Mouse (Mus musculus): ENCODE results near the gene Prima1. TPM values are rescaled to one million over a fixed set of nuclear protein-coding genes. Genes with fewer than 3 reads are reported as not detected.
A peak's percentile ranks its signal among the peaks of the same experiment; 100 is the strongest.

Prima1 gene
- polyA plus RNA-seq, 1 experiment = 8.2 TPM

GRCm38 (mm10) chr12:103266605-103267004 is 24.7 kb upstream of the Prima1 start:
- Histone ChIP-seq H3K4me1 (ENCODE audit: control insufficient read depth, insufficient read depth, low read length) (no peaks in the 10 kb centered on the region), H3K4me3 (ENCODE audit: insufficient read depth, low read length) (no peak overlapping the region), H3K27ac (ENCODE audit: insufficient read depth, low read length) (no peak overlapping the region)
- TF ChIP-seq CTCF (IDR thresholded peaks at IDR 0.05; ENCODE audit: extremely low read depth, insufficient read depth, low read length) = no peak
- no peak for TF ChIP-seq POLR2A (IDR thresholded peaks at IDR 0.05; ENCODE audit: extremely low read depth, insufficient read depth, low read length)

- Histone ChIP-seq H3K4me3 (ENCODE audit: insufficient read depth, low read length) (no peak overlapping the region), H3K4me1 (ENCODE audit: control insufficient read depth, insufficient read depth, low read length) (no peaks in the 10 kb centered on the region), H3K27ac (ENCODE audit: insufficient read depth, low read length) (no peak overlapping the region)
- peak; percentile 47; the same call in 1 of the 2 replicates for TF ChIP-seq CTCF (IDR thresholded peaks at IDR 0.05; ENCODE audit: extremely low read depth, insufficient read depth, low read length)
- TF ChIP-seq POLR2A (IDR thresholded peaks at IDR 0.05; ENCODE audit: extremely low read depth, insufficient read depth, low read length) = no peak
Observed at GRCm38 (mm10) chr12:103262017-103262865, 20.3 kb upstream of the Prima1 start.

DNA sequence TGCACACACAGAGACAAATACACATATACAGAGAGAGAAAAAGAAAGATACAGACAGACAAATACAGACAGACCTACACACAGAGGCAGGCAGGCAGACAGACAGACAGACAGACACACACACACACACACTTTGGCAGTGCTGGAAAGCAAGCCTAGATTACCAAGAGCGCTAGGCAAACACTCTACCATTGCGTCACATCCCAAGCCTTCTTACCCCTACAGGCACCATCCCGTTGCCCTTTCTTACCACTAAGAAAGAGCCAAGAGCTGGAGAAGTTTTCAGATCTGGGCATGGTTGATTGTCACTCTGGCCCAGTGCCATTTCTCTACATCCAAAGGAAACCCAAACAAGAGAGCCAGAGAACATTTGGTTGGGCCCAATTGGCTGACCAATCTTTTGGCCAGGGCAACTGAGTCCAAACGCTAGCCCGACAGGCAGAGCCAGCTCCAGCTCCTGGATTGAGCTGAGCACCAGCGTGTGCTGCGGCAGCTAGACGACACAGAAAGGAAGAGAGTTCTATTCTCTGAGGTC is 11.0 kb upstream of the Prima1 start:
- H3K4me3 ChIP-seq (ENCODE audit: insufficient read depth, low read length) = no peak overlapping the region
- no peak for TF ChIP-seq CTCF (IDR thresholded peaks at IDR 0.05; ENCODE audit: extremely low read depth, insufficient read depth, low read length)
- no peak for TF ChIP-seq POLR2A (IDR thresholded peaks at IDR 0.05; ENCODE audit: extremely low read depth, insufficient read depth, low read length)

DNA sequence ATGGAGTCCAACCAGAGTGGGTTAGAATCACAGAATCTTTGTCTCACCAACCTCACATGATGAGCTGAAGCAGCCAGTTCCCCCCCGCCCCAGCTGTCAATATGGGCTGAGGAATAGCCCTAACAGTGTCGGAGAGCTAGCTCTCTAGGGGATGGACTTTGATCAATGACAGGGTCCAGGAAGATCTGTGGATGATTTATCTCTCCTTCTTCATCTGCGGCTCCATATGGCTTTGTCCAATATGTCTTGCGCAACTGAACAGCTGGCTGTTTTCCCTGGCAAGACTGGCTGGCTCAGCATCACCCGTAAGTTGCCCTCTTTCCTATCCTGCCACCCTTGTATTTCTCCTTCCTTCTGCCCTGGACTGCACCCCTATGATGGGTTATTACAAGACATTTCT is 9.2 kb upstream of the Prima1 start:
- TF ChIP-seq CTCF (IDR thresholded peaks at IDR 0.05; ENCODE audit: extremely low read depth, insufficient read depth, low read length) (no peak), POLR2A (IDR thresholded peaks at IDR 0.05; ENCODE audit: extremely low read depth, insufficient read depth, low read length) (no peak)
- H3K4me3 ChIP-seq (ENCODE audit: insufficient read depth, low read length) = no peak overlapping the region
- H3K4me1 ChIP-seq (ENCODE audit: control insufficient read depth, insufficient read depth, low read length) = no peaks in the 10 kb centered on the region
- no peak overlapping the region for H3K27ac ChIP-seq (ENCODE audit: insufficient read depth, low read length)

More for the DNA sequence above, 11.0 kb upstream of the Prima1 start:
- H3K27ac ChIP-seq (ENCODE audit: insufficient read depth, low read length) = no peak overlapping the region
- no peaks in the 10 kb centered on the region for H3K4me1 ChIP-seq (ENCODE audit: control insufficient read depth, insufficient read depth, low read length)

DNA sequence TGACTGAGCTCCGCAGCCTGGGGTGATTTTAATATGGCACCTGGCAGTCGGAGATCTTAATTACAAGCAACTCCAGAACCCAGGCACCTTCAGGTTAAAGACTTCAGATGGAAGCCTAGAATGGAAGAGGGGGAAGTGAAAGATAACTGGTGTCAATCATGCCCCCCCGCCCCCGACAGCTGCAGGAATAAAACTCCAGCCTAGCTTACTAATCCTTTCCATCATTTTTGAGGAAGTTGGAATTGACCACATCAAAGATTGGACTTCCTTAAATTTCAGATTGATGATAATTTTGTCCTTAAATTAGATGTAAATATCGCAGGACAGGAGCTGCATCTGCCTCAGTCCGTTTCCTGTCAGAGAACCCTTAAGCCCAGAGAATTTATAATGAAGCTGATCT is 8.4 kb upstream of the Prima1 start:
- Histone ChIP-seq H3K4me3 (ENCODE audit: insufficient read depth, low read length) (no peak overlapping the region), H3K27ac (ENCODE audit: insufficient read depth, low read length) (no peak overlapping the region), H3K4me1 (ENCODE audit: control insufficient read depth, insufficient read depth, low read length) (no peaks in the 10 kb centered on the region)
- TF ChIP-seq POLR2A (IDR thresholded peaks at IDR 0.05; ENCODE audit: extremely low read depth, insufficient read depth, low read length) (no peak), CTCF (IDR thresholded peaks at IDR 0.05; ENCODE audit: extremely low read depth, insufficient read depth, low read length) (no peak)

- H3K4me3 ChIP-seq (ENCODE audit: insufficient read depth, low read length) = peak overlapping the region; percentile 37; the same call in 1 of the 2 replicates
- no peak for TF ChIP-seq CTCF (IDR thresholded peaks at IDR 0.05; ENCODE audit: extremely low read depth, insufficient read depth, low read length)
- no peak for TF ChIP-seq POLR2A (IDR thresholded peaks at IDR 0.05; ENCODE audit: extremely low read depth, insufficient read depth, low read length)
Observed at GRCm38 (mm10) chr12:103243041-103243440, 1.1 kb upstream of the Prima1 start.

DNA sequence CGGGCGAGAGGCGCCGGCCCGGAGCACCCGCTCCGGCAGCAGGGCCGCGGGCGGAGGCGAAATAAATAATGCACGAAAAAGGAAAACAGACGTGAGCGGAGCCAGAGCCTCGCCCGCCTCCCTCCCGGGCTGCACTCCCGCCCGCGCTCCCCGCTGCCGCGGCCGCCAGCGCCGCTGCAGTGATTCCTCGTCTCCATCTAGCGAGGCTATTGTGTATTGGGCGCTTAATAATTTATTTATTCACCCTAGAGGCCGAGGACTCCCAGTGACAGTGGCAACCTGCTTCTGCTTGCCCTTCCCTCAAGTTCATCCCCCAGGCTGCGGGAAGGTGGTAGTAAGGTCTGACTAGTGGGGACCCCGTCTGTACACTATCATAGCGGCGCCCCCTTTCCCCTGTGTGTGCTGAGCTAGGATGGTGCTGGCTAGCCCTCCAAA is 658 bp upstream of the Prima1 start:
- TF ChIP-seq CTCF (IDR thresholded peaks at IDR 0.05; ENCODE audit: extremely low read depth, insufficient read depth, low read length) (peak; percentile 26; the same call in 1 of the 2 replicates), POLR2A (IDR thresholded peaks at IDR 0.05; ENCODE audit: extremely low read depth, insufficient read depth, low read length) (no peak)
- Histone ChIP-seq H3K4me3 (ENCODE audit: insufficient read depth, low read length) (peak overlapping the region; percentile 37), H3K4me1 (ENCODE audit: control insufficient read depth, insufficient read depth, low read length) (no peaks in the 10 kb centered on the region), H3K27ac (ENCODE audit: insufficient read depth, low read length) (peak overlapping the region; percentile 83; the same call in 1 of the 2 replicates)

More at GRCm38 (mm10) chr12:103243041-103243440, 1.1 kb upstream of the Prima1 start:
- Histone ChIP-seq H3K27ac (ENCODE audit: insufficient read depth, low read length) (no peak overlapping the region), H3K4me1 (ENCODE audit: control insufficient read depth, insufficient read depth, low read length) (no peaks in the 10 kb centered on the region)

GRCm38 (mm10) chr12:103241311-103242082 is 453 bp downstream of the Prima1 start:
- Histone ChIP-seq H3K27ac (ENCODE audit: insufficient read depth, low read length) (no peak overlapping the region), H3K4me1 (ENCODE audit: control insufficient read depth, insufficient read depth, low read length) (no peaks in the 10 kb centered on the region), H3K4me3 (ENCODE audit: insufficient read depth, low read length) (peak overlapping the region; percentile 37)
- no peak for TF ChIP-seq POLR2A (IDR thresholded peaks at IDR 0.05; ENCODE audit: extremely low read depth, insufficient read depth, low read length)
- TF ChIP-seq CTCF (IDR thresholded peaks at IDR 0.05; ENCODE audit: extremely low read depth, insufficient read depth, low read length) = no peak

DNA sequence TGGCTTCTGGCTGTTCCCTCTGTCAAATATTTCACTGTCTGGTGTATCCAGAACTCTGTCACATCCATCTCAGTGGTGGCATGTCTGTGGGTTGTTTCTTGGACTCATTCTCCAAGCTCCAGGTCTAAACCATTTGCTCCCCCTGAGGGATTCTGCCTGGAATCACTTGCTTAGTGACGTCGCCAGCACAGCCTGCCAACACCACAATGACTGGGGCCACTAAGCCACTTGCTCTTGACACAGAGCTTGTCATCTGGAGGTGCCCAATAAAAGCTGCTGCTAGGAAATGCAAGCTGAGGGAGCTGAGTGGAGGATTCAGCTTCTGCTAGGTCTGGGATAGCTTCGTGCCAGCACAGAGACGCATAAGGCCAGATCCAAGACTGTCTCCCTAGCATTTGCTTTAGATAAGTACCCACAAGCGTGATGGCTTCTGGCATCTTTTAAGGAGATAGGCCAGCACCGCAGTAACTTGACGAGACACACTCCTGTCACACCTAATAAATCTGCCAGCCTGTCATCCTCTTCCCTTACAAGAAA is 3.0 kb downstream of the Prima1 start:
- no peak for TF ChIP-seq POLR2A (IDR thresholded peaks at IDR 0.05; ENCODE audit: extremely low read depth, insufficient read depth, low read length)
- TF ChIP-seq CTCF (IDR thresholded peaks at IDR 0.05; ENCODE audit: extremely low read depth, insufficient read depth, low read length) = no peak
- Histone ChIP-seq H3K4me3 (ENCODE audit: insufficient read depth, low read length) (no peak overlapping the region), H3K27ac (ENCODE audit: insufficient read depth, low read length) (no peak overlapping the region), H3K4me1 (ENCODE audit: control insufficient read depth, insufficient read depth, low read length) (no peaks in the 10 kb centered on the region)
